Mouse (Mus musculus): ENCODE measurements around the gene Tnrc6a.
"Not testable (repeated sequence)": the region's sequence is repeated elsewhere in the genome, so short reads cannot be mapped to it uniquely, and the experiment has no call there.

The Tnrc6a gene

DNA sequence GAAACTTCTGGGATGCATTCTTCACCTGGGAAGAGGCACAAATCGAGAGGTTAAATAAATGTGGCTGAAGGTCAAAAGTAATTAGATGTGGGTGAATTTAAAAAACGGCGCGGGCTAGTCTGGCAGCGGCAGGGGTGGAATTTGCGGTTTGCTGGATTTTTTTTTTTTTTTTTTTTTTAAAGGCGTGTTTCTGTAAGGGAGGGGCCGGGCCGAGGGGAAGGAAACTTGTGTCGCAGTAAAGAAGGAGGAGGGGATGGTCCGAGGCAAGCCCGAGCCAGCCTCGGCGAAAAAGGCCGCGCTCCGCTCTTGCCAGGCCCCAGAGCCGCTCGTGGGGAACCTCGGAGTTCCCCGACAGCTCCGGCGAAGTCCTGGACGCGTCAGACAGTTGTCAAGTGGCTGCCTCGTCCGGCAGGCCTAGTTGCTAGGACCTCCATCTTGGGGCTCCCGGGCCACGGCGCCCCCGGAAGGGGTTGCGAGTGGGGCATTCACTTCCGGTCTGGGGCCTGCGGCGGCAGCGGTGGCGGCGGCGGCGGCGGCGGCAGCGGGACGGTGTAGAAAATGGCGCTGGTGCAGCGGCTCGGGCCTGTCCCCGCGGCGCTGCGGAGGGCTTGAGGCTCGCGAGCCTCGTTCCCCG is at the start of gene Tnrc6a:
Gene Tnrc6a, plus strand, starts transcription at position 221 of the 634 bp plus-strand sequence.
- in situ Hi-C loops (cut with MseI, MboI) = no loop called here

GRCm38 (mm10) chr7:123082236-123082635 is 41.4 kb upstream of the Tnrc6a start:
- in situ Hi-C loops (cut with MseI, MboI) = no loop called here

DNA sequence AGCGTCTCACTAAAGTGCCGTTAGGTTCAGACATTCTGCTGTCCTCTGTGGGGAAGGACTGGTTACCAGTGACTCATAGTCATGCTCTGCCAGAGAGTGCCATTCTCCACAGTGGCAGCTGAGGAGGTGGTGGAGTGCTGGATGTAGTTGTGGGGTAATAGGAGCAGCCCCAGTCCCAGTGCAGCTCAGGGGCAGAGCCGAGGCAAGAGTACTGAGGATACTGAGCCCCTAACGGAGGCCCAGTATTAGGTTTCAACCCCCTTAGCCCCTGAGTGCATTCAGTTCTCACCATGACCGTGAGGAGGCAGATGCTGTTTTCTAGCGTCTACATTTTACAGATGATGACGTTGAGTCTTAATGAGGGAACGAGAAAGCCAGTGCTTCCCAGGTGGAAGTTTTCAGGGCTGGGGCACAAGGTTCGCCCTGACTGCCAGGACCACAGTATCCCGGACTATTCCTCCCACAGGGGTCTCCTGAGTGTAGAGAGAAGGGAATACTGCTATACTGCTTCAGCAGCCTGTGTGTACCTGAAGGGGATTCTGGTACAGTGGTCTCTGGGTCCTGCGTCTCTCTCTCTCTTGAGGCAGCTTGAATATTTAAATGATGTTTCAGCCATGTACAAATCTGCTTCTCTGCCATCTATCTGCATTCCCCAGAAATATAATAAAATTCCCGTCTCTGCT is 40.1 kb upstream of the Tnrc6a start:
- in situ Hi-C loops (cut with MseI, MboI) = no loop called here

DNA sequence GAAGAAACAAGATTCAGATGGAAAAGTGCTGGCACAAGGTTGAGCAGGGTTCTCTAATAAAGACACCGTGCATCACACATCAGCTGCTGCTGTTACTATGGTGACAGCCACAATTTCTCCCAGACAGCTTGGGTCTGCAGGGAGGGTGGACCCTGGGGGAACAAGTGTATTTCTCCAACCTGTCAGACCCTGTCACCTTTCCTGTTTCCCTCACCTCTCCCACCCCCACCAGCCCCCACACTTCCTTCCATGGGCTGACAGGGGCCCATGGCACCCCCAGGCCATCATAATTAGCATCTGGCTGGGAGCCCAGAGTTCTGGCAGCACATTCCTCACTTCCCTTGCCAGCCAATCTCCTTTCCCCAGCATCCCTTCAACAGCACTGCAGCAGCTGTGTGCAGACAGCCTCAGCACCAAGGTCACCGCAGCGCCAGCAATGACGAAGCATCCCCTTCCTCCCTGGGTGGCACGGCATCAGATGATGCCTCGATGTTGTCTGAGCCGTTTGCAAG is 39.4 kb upstream of the Tnrc6a start:
- in situ Hi-C loops (cut with MseI, MboI) = no loop called here

- in situ Hi-C loops (cut with MseI, MboI) = no loop called here
Measured at GRCm38 (mm10) chr7:123084708-123085107, 39.0 kb upstream of the Tnrc6a start.

DNA sequence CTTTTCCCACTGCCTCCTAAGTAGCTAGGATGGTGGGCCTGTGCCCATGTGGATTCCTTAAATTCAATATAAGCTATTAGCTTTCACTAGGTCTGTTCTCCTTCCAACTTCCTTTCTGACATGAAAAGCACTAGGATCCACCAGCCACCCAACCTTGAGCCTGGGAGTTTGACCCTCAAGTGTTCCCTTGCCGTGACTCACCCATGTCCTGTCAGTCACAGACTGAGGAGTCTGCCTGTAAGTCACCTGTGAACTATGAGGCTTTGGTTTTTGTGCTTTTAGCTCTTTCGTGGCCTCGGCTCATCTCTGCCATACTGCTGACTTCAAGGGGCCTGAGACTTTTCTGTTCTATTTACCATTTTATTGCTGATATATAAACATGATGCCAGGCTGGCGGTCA is 34.8 kb upstream of the Tnrc6a start:
- in situ Hi-C loops (cut with MseI, MboI) = no loop called here

DNA sequence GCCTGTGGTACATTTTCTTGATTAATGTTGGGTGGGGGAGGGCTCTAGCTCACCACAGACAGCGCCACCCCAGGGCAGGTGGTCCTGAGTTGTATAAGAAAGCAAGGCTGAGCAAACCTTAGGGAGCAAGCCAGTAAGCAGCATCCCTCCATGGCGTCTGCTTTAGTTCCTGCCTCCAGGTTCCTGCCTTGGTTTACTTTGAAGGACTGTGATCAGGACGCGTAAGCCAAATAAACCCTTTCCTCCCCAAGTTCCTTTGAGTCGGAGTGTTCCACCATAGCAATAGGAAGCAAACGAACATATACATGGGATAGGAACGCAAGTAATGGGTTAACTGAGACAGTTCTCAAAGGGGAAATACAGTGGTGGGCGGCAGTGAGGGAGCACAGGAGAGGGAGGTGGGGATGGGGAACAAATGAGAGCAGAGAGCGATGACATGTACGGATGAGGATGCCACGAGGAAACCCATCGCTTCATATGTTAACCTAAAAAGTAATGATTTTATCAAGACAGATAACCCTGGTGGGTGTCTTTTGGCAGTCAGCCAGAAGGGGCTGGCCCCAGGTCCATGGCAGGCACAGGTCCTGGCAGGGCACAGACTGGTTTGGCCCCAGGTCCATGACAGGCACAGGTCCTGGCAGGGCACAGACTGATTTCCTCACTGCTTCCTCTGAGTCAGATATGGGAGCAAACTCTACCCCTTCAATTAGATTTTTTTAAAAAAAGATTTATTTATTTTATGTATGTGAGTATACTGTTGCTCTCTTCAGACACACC is 27.2 kb upstream of the Tnrc6a start:
- in situ Hi-C loops (cut with MseI, MboI) = no loop called here

DNA sequence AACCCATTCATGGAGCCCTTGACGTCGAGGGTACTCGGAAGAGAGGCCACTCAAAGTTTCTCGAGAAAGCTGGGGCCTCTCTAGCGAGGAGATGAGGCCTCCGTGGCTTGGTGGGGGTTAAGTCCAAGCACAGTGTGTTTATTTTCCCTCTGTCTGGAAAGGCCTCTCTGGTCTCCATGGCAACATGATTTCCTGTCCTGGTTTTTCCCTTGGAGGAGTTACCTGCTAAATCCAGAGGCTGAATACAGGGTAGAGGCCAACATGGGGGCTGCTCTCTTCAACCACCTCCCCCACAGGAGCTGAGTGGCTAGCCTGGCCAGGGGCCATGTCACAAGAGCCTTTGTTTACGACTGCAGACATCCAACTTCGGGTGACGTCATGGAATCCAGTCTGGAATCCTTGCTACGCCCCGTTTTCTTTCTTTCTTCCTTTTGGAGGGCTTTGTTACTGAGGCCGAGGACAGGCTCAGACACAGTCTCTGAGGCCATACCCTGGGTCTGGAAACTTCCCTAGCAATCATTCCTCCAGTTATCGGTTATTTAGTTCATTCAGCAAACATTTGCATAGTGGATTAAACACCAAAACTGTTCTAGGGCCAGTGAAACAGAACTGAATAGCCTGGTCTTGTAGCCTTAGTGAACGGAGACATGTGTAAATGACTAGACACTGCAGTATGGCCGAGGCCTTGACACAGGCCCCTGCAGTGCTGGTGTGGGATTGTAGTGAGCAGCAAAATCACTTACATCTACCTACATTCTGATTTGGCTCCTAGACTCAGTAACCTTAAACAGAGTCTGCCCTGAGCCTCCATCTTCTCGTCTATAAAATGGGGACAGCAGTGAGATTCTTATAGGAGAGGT is 25.6 kb upstream of the Tnrc6a start:
- in situ Hi-C loops (cut with MseI, MboI) = no loop called here

DNA sequence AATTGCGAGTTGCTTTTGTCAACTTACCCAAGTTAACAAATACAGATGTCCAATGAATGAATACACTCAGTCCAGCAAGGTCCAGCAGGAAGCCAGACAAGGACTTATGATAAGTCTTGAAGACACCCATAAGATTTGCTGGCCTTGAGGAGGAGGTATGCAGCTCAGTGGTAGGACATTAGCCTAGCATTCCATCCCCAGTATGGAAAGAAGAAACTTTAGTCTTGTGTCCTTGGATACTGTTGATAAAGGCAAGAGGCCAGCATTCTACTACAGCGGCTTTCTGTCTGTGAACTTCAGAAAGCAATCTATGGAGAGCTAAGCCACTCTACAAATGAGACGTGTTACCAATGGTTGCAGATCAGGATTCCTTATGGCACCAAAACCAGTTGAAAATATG is 22.4 kb upstream of the Tnrc6a start:
- in situ Hi-C loops (cut with MseI, MboI) = no loop called here

DNA sequence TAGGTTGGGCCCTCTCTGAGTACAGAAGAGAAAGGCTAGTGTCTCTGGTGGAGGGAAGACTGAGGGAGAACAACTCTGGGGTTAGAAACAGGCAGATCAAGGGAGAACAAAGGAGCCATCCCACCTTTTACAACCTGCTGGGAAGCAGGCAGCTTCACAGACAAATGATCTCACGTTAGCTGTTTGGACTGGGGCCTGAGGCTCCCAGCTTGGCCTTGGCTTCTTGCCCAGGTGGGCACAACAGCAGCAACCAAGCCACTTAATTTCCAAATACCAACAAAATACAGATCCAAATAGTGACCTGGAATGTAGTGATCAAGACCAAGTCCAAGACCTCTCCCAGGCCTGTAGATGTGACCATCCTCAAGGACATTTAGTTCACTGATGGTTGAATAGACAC is 18.3 kb upstream of the Tnrc6a start:
- in situ Hi-C loops (cut with MseI, MboI) = not testable (repeated sequence)

GRCm38 (mm10) chr7:123105906-123106305 is 17.8 kb upstream of the Tnrc6a start:
- in situ Hi-C loops (cut with MseI, MboI) = no loop called here

DNA sequence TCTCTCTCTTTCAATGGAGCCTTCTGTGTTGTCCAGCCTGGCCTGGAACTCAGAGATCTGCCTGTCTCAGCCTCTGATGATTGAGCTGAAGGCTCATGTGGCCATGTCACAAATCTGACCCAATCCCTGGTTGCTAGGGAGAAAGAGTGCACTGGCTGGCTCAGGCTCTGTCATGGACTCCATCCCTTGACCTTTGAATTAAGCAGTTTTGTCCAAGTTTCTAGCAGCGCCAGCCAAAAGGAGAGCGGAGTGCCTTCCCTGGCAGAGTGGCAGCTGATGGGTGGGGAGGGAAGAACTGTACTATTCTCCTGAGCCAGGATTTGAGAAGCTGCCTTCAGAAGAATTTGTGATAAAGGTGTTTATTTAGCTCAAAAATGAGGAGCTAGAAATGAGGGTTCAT is 17.4 kb upstream of the Tnrc6a start:
- in situ Hi-C loops (cut with MseI, MboI) = no loop called here

GRCm38 (mm10) chr7:123108058-123109055 is 15.3 kb upstream of the Tnrc6a start:
- in situ Hi-C loops (cut with MseI, MboI) = no loop called here

- in situ Hi-C loops (cut with MseI, MboI) = no loop called here
Measured at GRCm38 (mm10) chr7:123109361-123110000, 14.2 kb upstream of the Tnrc6a start.

- in situ Hi-C loops (cut with MseI, MboI) = no loop called here
Measured at GRCm38 (mm10) chr7:123110135-123110534, 13.6 kb upstream of the Tnrc6a start.

DNA sequence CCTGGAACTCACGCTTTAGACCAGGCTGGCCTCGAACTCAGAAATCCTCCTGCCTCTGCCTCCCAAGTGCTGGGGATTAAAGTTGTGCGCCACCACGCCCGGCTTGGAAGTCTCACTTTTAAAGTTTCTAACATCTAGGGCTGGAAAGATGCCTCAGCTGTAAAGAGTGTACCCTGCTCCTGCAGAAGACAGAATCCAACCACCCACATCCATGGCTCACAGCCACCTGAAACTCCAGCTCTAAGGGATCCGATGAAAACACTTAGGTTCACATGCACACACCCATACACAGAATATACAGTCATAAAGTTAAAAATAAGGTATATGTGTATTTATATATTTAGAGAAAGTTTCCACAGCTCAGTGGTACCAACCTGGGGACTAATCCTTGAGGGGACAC is 10.1 kb upstream of the Tnrc6a start:
- in situ Hi-C loops (cut with MseI, MboI) = no loop called here

DNA sequence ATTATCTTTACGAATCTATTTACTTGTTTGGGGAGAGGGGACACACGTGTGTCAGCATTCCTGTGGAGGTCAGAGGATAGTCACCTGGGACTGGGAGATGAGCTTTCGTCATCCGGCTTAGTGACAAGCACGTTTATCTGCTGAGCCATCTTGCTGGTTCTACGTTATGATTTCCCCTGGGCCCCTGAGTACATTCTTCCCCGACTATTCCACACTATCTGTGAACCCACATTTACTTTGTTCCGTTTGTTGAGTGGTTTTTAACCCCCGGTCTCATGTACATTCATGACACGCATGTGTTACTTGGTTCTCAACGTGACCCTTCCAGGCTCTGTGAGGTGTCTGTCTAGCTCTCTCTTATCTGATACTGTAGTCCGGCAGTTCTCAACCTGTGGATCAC is 6.9 kb upstream of the Tnrc6a start:
- in situ Hi-C loops (cut with MseI, MboI) = no loop called here

DNA sequence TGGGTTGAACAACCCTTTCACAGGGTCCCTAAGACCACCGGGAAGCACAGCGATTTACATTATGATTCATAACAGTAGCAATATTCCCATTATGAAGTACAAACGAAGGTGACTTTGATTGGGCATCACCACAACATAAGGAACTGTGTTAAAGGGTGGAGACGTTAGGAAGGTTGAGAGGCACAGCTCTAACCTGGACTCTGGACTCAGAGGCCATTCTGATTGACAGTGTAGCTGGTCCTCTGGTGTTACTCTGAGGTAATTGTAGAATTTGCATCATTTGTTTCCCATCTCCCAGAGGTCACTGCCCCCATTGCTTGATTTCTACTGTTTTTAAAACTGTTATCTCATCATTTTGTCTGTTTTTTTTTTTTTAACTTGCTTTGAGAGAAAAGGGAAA is 6.5 kb upstream of the Tnrc6a start:
- in situ Hi-C loops (cut with MseI, MboI) = no loop called here

DNA sequence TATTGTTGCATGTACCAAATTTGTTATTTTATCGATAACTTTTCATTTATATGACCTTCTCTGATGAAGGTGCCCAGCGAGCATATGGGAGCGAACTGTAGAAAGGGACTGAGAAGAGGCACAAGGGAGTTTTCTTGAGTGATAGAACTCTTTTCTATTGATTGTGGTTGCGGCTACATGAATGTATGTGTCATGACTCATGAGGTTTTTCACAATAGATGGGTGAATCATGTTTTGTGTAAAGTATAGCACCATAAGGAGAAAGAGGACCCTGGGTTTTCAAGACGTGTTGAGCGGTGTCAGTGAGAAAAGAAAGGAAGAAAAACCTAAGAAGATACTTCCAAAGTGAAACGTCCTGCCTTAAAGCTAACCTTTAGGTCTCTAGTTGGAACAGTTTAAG is 3.2 kb upstream of the Tnrc6a start:
- in situ Hi-C loops (cut with MseI, MboI) = no loop called here

DNA sequence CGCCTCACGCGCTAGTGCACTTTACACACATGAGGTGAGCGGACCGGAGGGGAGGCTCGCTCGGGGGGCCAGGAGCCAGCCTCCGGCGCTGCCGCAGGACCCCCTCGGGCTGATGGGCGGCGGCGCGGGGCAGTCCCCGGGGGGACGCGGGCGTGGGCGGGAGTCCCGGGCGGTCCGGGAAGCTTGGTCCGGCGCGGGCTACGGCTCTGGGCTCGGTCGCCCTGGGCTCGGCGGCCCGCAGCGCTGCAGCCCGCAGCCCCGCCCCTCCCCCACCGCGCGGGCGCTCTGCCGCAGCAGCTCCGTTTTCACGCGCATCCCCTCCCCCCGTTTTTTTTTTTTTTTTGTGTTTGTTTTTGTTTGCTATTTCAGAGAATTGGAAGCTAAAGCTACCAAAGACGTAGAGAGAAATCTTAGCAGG is 623 bp downstream of the Tnrc6a start:
- in situ Hi-C loops (cut with MseI, MboI) = no loop called here
